Mouse (Mus musculus) mesoderm, embryonic 11.5 days (tissue): ENCODE data around the gene Synpo2.
"Not testable (repeated sequence)": the region's sequence is repeated elsewhere in the genome, so short reads cannot be mapped to it uniquely, and the experiment has no call there.

Experiments
- DNase-seq: peaks from one replicate; pipeline ENCODE4 v3.0.0-alpha.2; 2012; ENCODE audit warnings: low read depth, low spot score

The Synpo2 gene

GRCm38 (mm10) chr3:123131151-123131756, 104.7 kb downstream of the Synpo2 start:
- DNase-seq, result no peak

- no peak for DNase-seq
These were observed 105.4 kb downstream of the Synpo2 start for GRCm38 (mm10) chr3:123130314-123131150.

- DNase-seq, result no peak
These were observed 107.2 kb downstream of the Synpo2 start for GRCm38 (mm10) chr3:123128781-123129180.

- DNase-seq, result no peak
These were observed 107.9 kb downstream of the Synpo2 start for GRCm38 (mm10) chr3:123128091-123128490.

GRCm38 (mm10) chr3:123126741-123127140, 109.2 kb downstream of the Synpo2 start:
- DNase-seq, result not testable (repeated sequence)

- DNase-seq, result no peak
These were observed 112.1 kb downstream of the Synpo2 start for GRCm38 (mm10) chr3:123123817-123124216.

- no peak for DNase-seq
These were observed 113.6 kb downstream of the Synpo2 start for GRCm38 (mm10) chr3:123122151-123123030.

GRCm38 (mm10) chr3:123116903-123117302, 119.0 kb downstream of the Synpo2 start:
- DNase-seq, result peak; percentile 20

GRCm38 (mm10) chr3:123115770-123116527, 120.0 kb downstream of the Synpo2 start:
- peak; percentile 35 for DNase-seq

- DNase-seq, result no peak
These were observed 121.8 kb downstream of the Synpo2 start for GRCm38 (mm10) chr3:123114001-123114635.

GRCm38 (mm10) chr3:123112781-123113180, 123.2 kb downstream of the Synpo2 start:
- no peak for DNase-seq

- no peak for DNase-seq
These were observed 124.8 kb downstream of the Synpo2 start for GRCm38 (mm10) chr3:123111071-123111711.

GRCm38 (mm10) chr3:123107830-123108549, 128.0 kb downstream of the Synpo2 start:
- no peak for DNase-seq

- no peak for DNase-seq
These were observed 131.6 kb downstream of the Synpo2 start for GRCm38 (mm10) chr3:123104325-123104724.

- DNase-seq, result peak; percentile 88
These were observed 132.6 kb downstream of the Synpo2 start for GRCm38 (mm10) chr3:123103151-123103860.

- DNase-seq, result no peak
These were observed 134.2 kb downstream of the Synpo2 start for GRCm38 (mm10) chr3:123101761-123102160.

GRCm38 (mm10) chr3:123095111-123095510, 140.8 kb downstream of the Synpo2 start:
- DNase-seq, result no peak

- DNase-seq, result no peak
These were observed 142.1 kb downstream of the Synpo2 start for GRCm38 (mm10) chr3:123093640-123094361.
